Mouse (Mus musculus): Measurements from ENCODE around the gene Zfp618. TPM values are rescaled to one million over a fixed set of nuclear protein-coding genes. Genes with fewer than 3 reads are reported as not detected.

The Zfp618 gene
- polyA plus RNA-seq, 2 experiments: 24.9 to 32.0 TPM

GRCm38 (mm10) chr4:63154028-63154427 is 188.7 kb downstream of the Zfp618 start:
- H3K9ac ChIP-seq (ENCODE audit: low read depth, low read length, severe bottlenecking): no peak overlapping the region
- H3K4me3 ChIP-seq (replicated peaks; ENCODE audit: low read length): no peak overlapping the region
- H3K4me1 ChIP-seq (ENCODE audit: control insufficient read depth, insufficient read depth, low read length): peaks cover 7% of the 10 kb centered on the region
- TF ChIP-seq POLR2A (IDR thresholded peaks at IDR 0.05; ENCODE audit: borderline replicate concordance, extremely low read depth, insufficient read depth, insufficient read length): no peak
- 53% methylated on average over 4 of the region's 4 CpGs for WGBS
- H3K36me3 ChIP-seq (ENCODE audit: control insufficient read depth, insufficient read depth, low read length): no peaks in the 10 kb centered on the region
- H3K4me2 ChIP-seq (replicated peaks; ENCODE audit: low read depth, low read length, severe bottlenecking): no peak overlapping the region
- DNase-seq (ENCODE audit: low spot score) (no peak), ATAC-seq (ENCODE audit: low FRiP score, low read depth) (no peak)
- H3K27ac ChIP-seq (replicated peaks; ENCODE audit: low read depth, low read length): no peak overlapping the region
- no peaks in the 10 kb centered on the region for H3K27me3 ChIP-seq (ENCODE audit: control insufficient read depth, insufficient read depth, low read length)
- no peaks in the 10 kb centered on the region for H3K9me3 ChIP-seq (ENCODE audit: control insufficient read depth, low read length)

- no peaks in the 10 kb centered on the region for H3K36me3 ChIP-seq (ENCODE audit: control insufficient read depth, insufficient read depth, low read length)
- H3K4me2 ChIP-seq (replicated peaks; ENCODE audit: low read depth, low read length, severe bottlenecking): no peak within 1 kb of the TSS
- H3K27me3 ChIP-seq (ENCODE audit: control insufficient read depth, insufficient read depth, low read length): no peaks in the 10 kb centered on the region
- H3K4me1 ChIP-seq (ENCODE audit: control insufficient read depth, insufficient read depth, low read length): peaks cover 7% of the 10 kb centered on the region
- no peak for TF ChIP-seq POLR2A (IDR thresholded peaks at IDR 0.05; ENCODE audit: borderline replicate concordance, extremely low read depth, insufficient read depth, insufficient read length)
- no peak within 1 kb of the TSS for H3K27ac ChIP-seq (replicated peaks; ENCODE audit: low read depth, low read length)
- ATAC-seq (ENCODE audit: low FRiP score, low read depth): no peak
- H3K4me3 ChIP-seq (replicated peaks; ENCODE audit: low read length): no peak within 1 kb of the TSS
- H3K9me3 ChIP-seq (ENCODE audit: control insufficient read depth, low read length): no peaks in the 10 kb centered on the region
- no peak within 1 kb of the TSS for H3K9ac ChIP-seq (ENCODE audit: low read depth, low read length, severe bottlenecking)
- WGBS: 61% methylated on average over 5 of the region's 5 CpGs
- DNase-seq (ENCODE audit: low spot score): no peak
Measured at GRCm38 (mm10) chr4:63154699-63155098, 189.3 kb downstream of the Zfp618 start, which contains the start of gene Ambp. Gene Ambp, minus strand, starts transcription at chr4:63154799.

GRCm38 (mm10) chr4:63155596-63155995 is 190.2 kb downstream of the Zfp618 start:
- H3K4me1 ChIP-seq (ENCODE audit: control insufficient read depth, insufficient read depth, low read length): peaks cover 7% of the 10 kb centered on the region
- 38% methylated on average over 2 of the region's 2 CpGs for WGBS
- no peak for ATAC-seq (ENCODE audit: low FRiP score, low read depth)

GRCm38 (mm10) chr4:63156726-63157634 is 191.6 kb downstream of the Zfp618 start:
- no peak overlapping the region for H3K4me2 ChIP-seq (replicated peaks; ENCODE audit: low read depth, low read length, severe bottlenecking)
- H3K9ac ChIP-seq (ENCODE audit: low read depth, low read length, severe bottlenecking): no peak overlapping the region
- no peak overlapping the region for H3K27ac ChIP-seq (replicated peaks; ENCODE audit: low read depth, low read length)
- H3K9me3 ChIP-seq (ENCODE audit: control insufficient read depth, low read length): no peaks in the 10 kb centered on the region
- no peak for TF ChIP-seq POLR2A (IDR thresholded peaks at IDR 0.05; ENCODE audit: borderline replicate concordance, extremely low read depth, insufficient read depth, insufficient read length)
- no peak overlapping the region for H3K4me3 ChIP-seq (replicated peaks; ENCODE audit: low read length)
- peaks cover 7% of the 10 kb centered on the region for H3K4me1 ChIP-seq (ENCODE audit: control insufficient read depth, insufficient read depth, low read length)
- H3K36me3 ChIP-seq (ENCODE audit: control insufficient read depth, insufficient read depth, low read length): no peaks in the 10 kb centered on the region
- WGBS: 67% methylated on average over 8 of the region's 8 CpGs
- H3K27me3 ChIP-seq (ENCODE audit: control insufficient read depth, insufficient read depth, low read length): no peaks in the 10 kb centered on the region
- ATAC-seq (ENCODE audit: low FRiP score, low read depth): no peak
- no peak for DNase-seq (ENCODE audit: low spot score)

More at GRCm38 (mm10) chr4:63155596-63155995, 190.2 kb downstream of the Zfp618 start:
- Histone ChIP-seq H3K4me2 (replicated peaks; ENCODE audit: low read depth, low read length, severe bottlenecking) (no peak overlapping the region), H3K27me3 (ENCODE audit: control insufficient read depth, insufficient read depth, low read length) (no peaks in the 10 kb centered on the region), H3K9me3 (ENCODE audit: control insufficient read depth, low read length) (no peaks in the 10 kb centered on the region), H3K36me3 (ENCODE audit: control insufficient read depth, insufficient read depth, low read length) (no peaks in the 10 kb centered on the region), H3K4me3 (replicated peaks; ENCODE audit: low read length) (no peak overlapping the region), H3K27ac (replicated peaks; ENCODE audit: low read depth, low read length) (no peak overlapping the region), H3K9ac (ENCODE audit: low read depth, low read length, severe bottlenecking) (no peak overlapping the region)
- DNase-seq (ENCODE audit: low spot score): no peak
- TF ChIP-seq POLR2A (IDR thresholded peaks at IDR 0.05; ENCODE audit: borderline replicate concordance, extremely low read depth, insufficient read depth, insufficient read length): no peak

- no peaks in the 10 kb centered on the region for H3K9me3 ChIP-seq (ENCODE audit: control insufficient read depth, low read length)
- H3K4me1 ChIP-seq (ENCODE audit: control insufficient read depth, insufficient read depth, low read length): peaks cover 7% of the 10 kb centered on the region
- no peaks in the 10 kb centered on the region for H3K36me3 ChIP-seq (ENCODE audit: control insufficient read depth, insufficient read depth, low read length)
- no peak overlapping the region for H3K27ac ChIP-seq (replicated peaks; ENCODE audit: low read depth, low read length)
- ATAC-seq (ENCODE audit: low FRiP score, low read depth) (no peak), DNase-seq (ENCODE audit: low spot score) (no peak)
- no peak for TF ChIP-seq POLR2A (IDR thresholded peaks at IDR 0.05; ENCODE audit: borderline replicate concordance, extremely low read depth, insufficient read depth, insufficient read length)
- 87% methylated on average over 7 of the region's 7 CpGs for WGBS
- H3K4me3 ChIP-seq (replicated peaks; ENCODE audit: low read length): no peak overlapping the region
- no peaks in the 10 kb centered on the region for H3K27me3 ChIP-seq (ENCODE audit: control insufficient read depth, insufficient read depth, low read length)
- H3K4me2 ChIP-seq (replicated peaks; ENCODE audit: low read depth, low read length, severe bottlenecking): no peak overlapping the region
- H3K9ac ChIP-seq (ENCODE audit: low read depth, low read length, severe bottlenecking): no peak overlapping the region
Measured at GRCm38 (mm10) chr4:63158192-63158591, 192.8 kb downstream of the Zfp618 start.
